8 mouse cellular contexts compared by ENCODE assay signal in the genomic region with DNA sequence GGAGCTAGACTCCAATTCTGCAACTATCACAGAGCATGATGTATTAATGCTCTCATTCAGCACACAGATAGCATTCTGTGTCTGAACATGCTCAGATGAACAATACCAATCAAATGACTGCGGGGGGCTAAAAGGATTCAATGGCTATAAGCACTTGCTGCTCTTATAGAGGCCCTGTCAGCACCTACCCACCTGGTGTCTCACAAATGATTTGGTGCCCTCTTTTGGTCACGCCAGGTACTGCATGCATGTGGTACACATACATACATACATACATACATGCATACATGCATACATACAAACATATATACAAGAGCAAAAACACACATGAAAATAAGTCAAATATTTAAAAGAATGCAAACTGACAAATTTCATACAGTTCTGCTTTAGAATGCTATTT.
DNase-seq lines count a peak whose midpoint lies in the region; TF ChIP-seq lines count a peak whose summit lies in the region.

No protein-coding gene starts in this region.

- H3K27me3 ChIP-seq in heart, adult 2 months (ENCODE audit: control insufficient read depth, insufficient read depth, low read length), result no peaks in the 10 kb centered on the region

- no peaks in the 10 kb centered on the region for H3K79me2 ChIP-seq in heart, adult 2 months (replicated peaks; ENCODE audit: control insufficient read depth, insufficient read depth, low read length)

- no peaks in the 10 kb centered on the region for H3K36me3 ChIP-seq in heart, adult 2 months (ENCODE audit: control insufficient read depth, insufficient read depth, low read length)

- no peak for DNase-seq in heart, adult 2 months
- DNase-seq in heart, postnatal 14 days, result no peak
- peak; percentile 6 for DNase-seq in right cerebral cortex, postnatal 4 days
- DNase-seq in right cerebral cortex, postnatal 25 days, result no peak
- peak; percentile 7 for DNase-seq in brain, embryonic 14.5 days (ENCODE audit: low read depth)
- DNase-seq in thymus, postnatal 36 days, result peak; percentile 19 to 22
- no peak for DNase-seq in gastrocnemius, adult 18-20 months (ENCODE audit: low spot score)
- no peak for DNase-seq in cerebellum, adult 11-12 months

- WGBS in heart, adult 2 months, result 90% methylated on average over 2 of the region's 2 CpGs

- no peak overlapping the region for H3K27ac ChIP-seq in heart, adult 2 months

- no peak for TF ChIP-seq POLR2A in heart, adult 2 months (IDR thresholded peaks at IDR 0.05; ENCODE audit: insufficient read depth, low read depth, low read length)
- TF ChIP-seq POLR2A in brain, embryonic 14.5 days (IDR thresholded peaks at IDR 0.05; ENCODE audit: borderline replicate concordance, extremely low read depth, insufficient read depth, insufficient read length, poor library complexity, severe bottlenecking), result no peak

- TF ChIP-seq EP300 in heart, adult 2 months (IDR thresholded peaks at IDR 0.05; ENCODE audit: insufficient read depth, low read depth, low read length), result no peak

- intact Hi-C loops in heart, adult 2 months (cut with DNase I), result no loop called here
- intact Hi-C loops in heart, postnatal 14 days (cut with DNase I), result no loop called here

- no peak overlapping the region for H3K4me3 ChIP-seq in heart, adult 2 months

- TF ChIP-seq CTCF in heart, adult 2 months (IDR thresholded peaks at IDR 0.05), result peak; percentile 31
- peak; percentile 3; the same call in 1 of the 2 replicates for TF ChIP-seq CTCF in brain, embryonic 14.5 days (IDR thresholded peaks at IDR 0.05; ENCODE audit: borderline replicate concordance, extremely low read depth, insufficient read depth, insufficient read length)

- no peaks in the 10 kb centered on the region for H3K4me1 ChIP-seq in heart, adult 2 months (ENCODE audit: control insufficient read depth, insufficient read depth, low read length)

- H3K9ac ChIP-seq in heart, adult 2 months (ENCODE audit: low read depth, low read length), result no peak overlapping the region

Comparison
In these comparisons a context has a peak if more than half of its experiments do, and no peak if none do; other contexts are left out.
1. DNase-seq: peak in right cerebral cortex, postnatal 4 days (single experiment), brain, embryonic 14.5 days (single experiment) and thymus, postnatal 36 days (2 of 2); none in heart, adult 2 months (0 of 2), heart, postnatal 14 days (0 of 2), right cerebral cortex, postnatal 25 days (single experiment), gastrocnemius, adult 18-20 months (single experiment) and cerebellum, adult 11-12 months (single experiment).